In the genomic region with DNA sequence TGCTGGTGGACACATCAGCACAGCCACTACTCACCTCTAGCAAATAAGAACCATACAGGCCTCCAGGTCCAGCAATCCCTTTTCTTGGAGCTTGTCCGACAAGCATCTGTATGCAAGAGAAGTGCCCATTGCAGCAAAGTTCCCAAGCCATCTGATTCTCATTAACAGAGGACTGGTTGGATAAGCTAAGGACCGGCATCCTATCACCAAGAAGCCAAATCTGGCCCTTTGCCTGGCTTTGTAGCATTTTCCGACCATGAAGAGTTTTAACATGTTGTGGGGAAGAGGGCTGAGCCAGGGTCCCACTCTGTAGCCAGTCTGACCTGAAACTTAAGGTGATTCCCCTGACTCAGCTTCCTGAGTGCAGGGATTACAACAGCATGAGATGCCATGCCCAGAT, we compare ENCODE assay signal across 25 mouse cellular contexts.
DNase-seq lines count a peak whose midpoint lies in the region; ATAC-seq and TF ChIP-seq lines count a peak whose summit lies in the region.
"Had no signal": no experiment of that assay in that cellular context is flagged by ENCODE, and none has a peak within 500 bp of the region (broad histone marks: within the 10 kb centered on the region; RNA-seq: fewer than 3 reads in every experiment).

No protein-coding gene starts in this region.

- H3K9me3 ChIP-seq in hindbrain, embryonic 16.5 days (ENCODE audit: control insufficient read depth, low read length): no peaks in the 10 kb centered on the region
- H3K9me3 ChIP-seq in hindbrain, embryonic 13.5 days: no peaks in the 10 kb centered on the region
- no peaks in the 10 kb centered on the region for H3K9me3 ChIP-seq in CH12.LX (replicated peaks; ENCODE audit: low read length)
- H3K9me3 ChIP-seq: embryonic facial prominence, embryonic 13.5 days; forebrain, embryonic 12.5 days; hindbrain, embryonic 12.5 days had no signal

- ATAC-seq in hindbrain, embryonic 16.5 days: 0 out of 2 replicates have a peak, but pooled peaks have one; percentile 20
- ATAC-seq in hindbrain, embryonic 13.5 days (ENCODE audit: low FRiP score): no peak
- ATAC-seq: CD4-positive, CD25-positive, alpha-beta regulatory T cell, adult 4 months; forebrain, embryonic 16.5 days; intestine, embryonic 16.5 days; Patski had no signal

- WGBS in hindbrain, embryonic 16.5 days: 74% methylated on average over 3 of the region's 3 CpGs
- 67% methylated on average over 3 of the region's 3 CpGs for WGBS in hindbrain, embryonic 13.5 days

- no peak overlapping the region for H3K9ac ChIP-seq in hindbrain, embryonic 16.5 days (ENCODE audit: low read depth, low read length)
- H3K9ac ChIP-seq in hindbrain, embryonic 13.5 days: no peak overlapping the region
- H3K9ac ChIP-seq in CH12.LX (ENCODE audit: insufficient read depth, low read depth): no peak overlapping the region
- H3K9ac ChIP-seq: embryonic facial prominence, embryonic 13.5 days; forebrain, embryonic 12.5 days; hindbrain, embryonic 12.5 days had no signal

- no peak for TF ChIP-seq POLR2A in CH12.LX (IDR thresholded peaks at IDR 0.05; ENCODE audit: low read depth, low read length)
- no peak for TF ChIP-seq POLR2A in embryonic fibroblast, embryonic 13.5 days (IDR thresholded peaks at IDR 0.05; ENCODE audit: low read depth, low read length)

- no peak overlapping the region for H3K4me2 ChIP-seq in hindbrain, embryonic 16.5 days (ENCODE audit: low read length)
- no peak overlapping the region for H3K4me2 ChIP-seq in hindbrain, embryonic 13.5 days
- H3K4me2 ChIP-seq in CH12.LX (ENCODE audit: insufficient read depth, low read depth, poor library complexity, severe bottlenecking): no peak overlapping the region
- H3K4me2 ChIP-seq: embryonic facial prominence, embryonic 13.5 days; forebrain, embryonic 12.5 days; heart, embryonic 11.5 days; hindbrain, embryonic 12.5 days had no signal

- peak; percentile 91 for DNase-seq in 3T3-L1 (ENCODE audit: low read depth, low spot score)
- no peak for DNase-seq in CH12.LX (ENCODE audit: extremely low read depth)
- DNase-seq in thymus, adult 18-20 months: no peak
- no peak for DNase-seq in lung, postnatal 4 days
- DNase-seq: adrenal gland, postnatal 10 days; B cell, adult 2 months; cerebellum, adult 11 months; cerebellum, adult 8-10 months; cerebellum, postnatal 14 days; embryo, embryonic 11 days; gastrocnemius, postnatal 14 days; heart, adult 2 months; kidney, adult 2 months had no signal

- no peak overlapping the region for H3K4me3 ChIP-seq in hindbrain, embryonic 16.5 days (ENCODE audit: low read length)
- H3K4me3 ChIP-seq in hindbrain, embryonic 13.5 days: no peak overlapping the region
- H3K4me3 ChIP-seq in CH12.LX (replicated peaks in 1 of 3; ENCODE audit: low read depth in 2 of 3, low read length in 2 of 3, poor library complexity in 1 of 3): no peak overlapping the region
- no peak overlapping the region for H3K4me3 ChIP-seq in embryonic fibroblast, embryonic 13.5 days (ENCODE audit: insufficient read depth, low read length)
- H3K4me3 ChIP-seq: embryonic facial prominence, embryonic 13.5 days; erythroblast, embryonic 14.5 days; forebrain, embryonic 12.5 days; heart, adult 2 months; hindbrain, embryonic 12.5 days had no signal

- no peaks in the 10 kb centered on the region for H3K79me2 ChIP-seq in CH12.LX (replicated peaks; ENCODE audit: control insufficient read depth, extremely low read depth, insufficient read depth, poor library complexity, severe bottlenecking)

- no peaks in the 10 kb centered on the region for H3K4me1 ChIP-seq in hindbrain, embryonic 16.5 days (ENCODE audit: control insufficient read depth, insufficient read depth, low read depth, low read length)
- no peaks in the 10 kb centered on the region for H3K4me1 ChIP-seq in hindbrain, embryonic 13.5 days (replicated peaks)
- H3K4me1 ChIP-seq in CH12.LX (ENCODE audit: control insufficient read depth in 1 of 2, insufficient read depth in 2 of 2): peaks cover 10 to 12% of the 10 kb centered on the region in 2 experiments
- no peaks in the 10 kb centered on the region for H3K4me1 ChIP-seq in embryonic fibroblast, embryonic 13.5 days (ENCODE audit: control insufficient read depth, insufficient read depth, low read length)
- H3K4me1 ChIP-seq: forebrain, embryonic 12.5 days; hindbrain, embryonic 12.5 days had no signal

- TF ChIP-seq EP300 in CH12.LX (IDR thresholded peaks at IDR 0.05; ENCODE audit: low read length): no peak

- H3K36me3 ChIP-seq in hindbrain, embryonic 16.5 days (ENCODE audit: control insufficient read depth, insufficient read depth, low read length): no peaks in the 10 kb centered on the region
- no peaks in the 10 kb centered on the region for H3K36me3 ChIP-seq in hindbrain, embryonic 13.5 days
- no peaks in the 10 kb centered on the region for H3K36me3 ChIP-seq in CH12.LX (replicated peaks in 1 of 2; ENCODE audit: control insufficient read depth in 1 of 2, insufficient read depth in 1 of 2, low read length in 1 of 2)
- H3K36me3 ChIP-seq: embryonic facial prominence, embryonic 13.5 days; forebrain, embryonic 12.5 days; hindbrain, embryonic 12.5 days had no signal

- H3K27me3 ChIP-seq in hindbrain, embryonic 16.5 days (replicated peaks; ENCODE audit: control insufficient read depth, insufficient read depth, low read length): no peaks in the 10 kb centered on the region
- no peaks in the 10 kb centered on the region for H3K27me3 ChIP-seq in hindbrain, embryonic 13.5 days
- peaks cover 6% of the 10 kb centered on the region for H3K27me3 ChIP-seq in CH12.LX (replicated peaks)
- H3K27me3 ChIP-seq: hindbrain, embryonic 12.5 days had no signal

- H3K27ac ChIP-seq in hindbrain, embryonic 16.5 days (ENCODE audit: low read depth, low read length): no peak overlapping the region
- no peak overlapping the region for H3K27ac ChIP-seq in hindbrain, embryonic 13.5 days
- no peak overlapping the region for H3K27ac ChIP-seq in CH12.LX (ENCODE audit: insufficient read depth, low read depth)
- H3K27ac ChIP-seq in embryonic fibroblast, embryonic 13.5 days (ENCODE audit: insufficient read depth, low read length): peak overlapping the region; percentile 87
- H3K27ac ChIP-seq: embryonic facial prominence, embryonic 13.5 days; forebrain, embryonic 12.5 days; heart, adult 2 months; hindbrain, embryonic 12.5 days had no signal

- in situ Hi-C loops in CH12.LX (cut with MboI; ENCODE audit: low pct_ligation_motif_present, low pct_unique_long_range_greater_than_20kb, low sequenced_read_pairs): no loop called here

- TF ChIP-seq RAD21 in CH12.LX (IDR thresholded peaks at IDR 0.05; ENCODE audit: low read depth, low read length): no peak

- TF ChIP-seq CTCF in CH12.LX (conservative IDR thresholded peaks at IDR 0.05 in 1 of 2, IDR thresholded peaks at IDR 0.05 in 1 of 2; ENCODE audit: low read depth in 2 of 2, low read length in 2 of 2): no peak
- TF ChIP-seq CTCF in embryonic fibroblast, embryonic 13.5 days (IDR thresholded peaks at IDR 0.05; ENCODE audit: borderline replicate concordance, insufficient read depth, low read length): no peak

- dilution Hi-C loops in CH12.LX (cut with MboI; ENCODE audit: extremely low pct_ligation_motif_present, extremely low pct_unique_long_range_greater_than_20kb, low sequenced_read_pairs): no loop called here

TF ChIP-seq in CH12.LX, 34 proteins besides CTCF, POLR2A, EP300 and RAD21:
- TF ChIP-seq JUN (IDR thresholded peaks at IDR 0.05; ENCODE audit: insufficient read depth, low read depth, low read length) (no peak), MAFK (IDR thresholded peaks at IDR 0.05; ENCODE audit: insufficient replicate concordance, low read length) (0 out of 2 replicates have a peak, but pooled peaks have one; percentile 4)
